Mouse (Mus musculus): ENCODE results near the gene Rab25.

DNA sequence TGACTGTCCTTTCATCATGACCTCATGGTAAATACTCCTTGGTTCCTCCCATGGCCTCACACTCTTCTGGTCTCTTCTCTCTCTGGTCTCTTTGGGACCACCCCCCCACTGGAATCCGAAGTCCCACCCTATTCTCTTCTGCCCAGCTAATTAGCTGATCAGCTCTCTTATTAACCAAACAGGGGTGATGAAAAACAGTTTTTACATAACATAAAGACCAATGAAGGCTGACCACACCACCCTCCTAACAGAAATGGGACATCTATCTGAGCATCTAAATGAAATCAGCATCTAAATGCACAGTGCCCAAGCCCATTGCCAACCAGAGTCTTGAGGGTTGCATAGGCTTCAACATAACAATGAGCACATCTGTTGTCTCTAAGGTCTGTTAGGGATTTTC lies 23.8 kb upstream of the Rab25 start:
- no peak for TF ChIP-seq EP300 (IDR thresholded peaks at IDR 0.05; ENCODE audit: insufficient read depth, low read depth, low read length)
- TF ChIP-seq CTCF (IDR thresholded peaks at IDR 0.05) = no peak

All from heart, adult 2 months (tissue).